Mouse (Mus musculus) c-Kit-positive CD71-positive TER-119-positive erythroid progenitor cells, embryonic 14.5 days (primary cell): ENCODE results near the gene Olfr1206.

Experiments
- DNase-seq: peaks from one replicate; pipeline ENCODE4 v3.0.0-alpha.2; 2013; ENCODE audit warnings: low spot score

Gene Olfr1206

DNA sequence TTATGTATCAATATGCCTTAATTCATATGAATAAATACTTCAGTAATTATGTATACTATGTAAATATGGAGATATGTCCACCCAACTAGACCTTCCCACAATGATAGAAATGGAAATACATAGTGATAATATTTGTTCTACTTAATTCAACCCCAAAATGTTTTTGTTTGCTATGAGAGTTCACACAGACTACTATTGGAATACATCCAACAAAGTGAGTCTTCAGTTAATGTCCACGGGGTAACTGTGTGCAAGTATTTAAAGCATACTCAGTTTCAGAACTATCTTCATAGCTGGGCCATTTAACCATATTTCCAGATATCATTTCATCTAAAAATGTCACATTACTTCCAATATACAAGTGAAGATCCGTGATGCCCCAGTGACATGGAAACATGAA, at the start of gene Olfr1206:
Gene Olfr1206, plus strand, starts transcription at position 301 of the 400 bp plus-strand sequence.
- DNase-seq: no peak

DNA sequence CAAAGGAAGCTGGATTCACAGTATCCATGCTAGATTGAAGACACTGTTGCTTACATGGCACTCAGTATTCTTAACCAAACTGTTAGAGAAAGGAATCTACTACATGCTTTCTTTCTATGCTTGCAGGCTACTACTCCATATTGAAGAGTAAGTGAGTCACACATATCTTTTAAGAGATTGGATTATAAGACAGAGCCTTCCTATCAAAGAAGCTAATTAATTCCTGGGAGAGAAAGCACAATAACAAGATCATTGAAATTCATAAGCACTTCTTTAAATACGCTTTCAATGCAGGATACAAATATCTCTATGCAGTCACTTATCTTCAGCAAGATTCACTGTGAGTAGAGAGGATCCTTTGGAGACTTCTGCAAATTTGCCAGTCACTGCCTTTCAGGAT, 48.8 kb upstream of the Olfr1206 start, which contains the start of gene Olfr1202:
Gene Olfr1202, plus strand, starts transcription at position 301 of the 400 bp plus-strand sequence.
- DNase-seq: no peak

DNA sequence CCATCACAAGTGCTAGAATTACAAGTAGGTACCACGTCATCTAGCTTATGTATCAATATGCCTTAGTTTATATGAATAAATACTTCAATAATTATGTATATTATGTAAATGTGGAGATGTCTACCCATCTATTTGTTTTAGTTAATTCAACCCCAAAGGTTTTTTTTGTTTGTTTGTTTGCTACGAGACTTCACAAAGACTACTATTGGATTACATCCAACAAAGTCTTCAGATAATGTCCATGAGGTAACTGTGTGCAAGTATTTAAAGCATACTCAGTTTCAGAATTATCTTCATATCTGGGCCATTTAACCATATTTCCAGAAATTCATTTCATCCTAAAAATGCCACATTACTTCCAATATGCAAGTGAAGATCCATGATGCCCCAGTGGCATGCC, 33.6 kb upstream of the Olfr1206 start, which contains the start of gene Olfr1205:
Gene Olfr1205, plus strand, starts transcription at position 301 of the 400 bp plus-strand sequence.
- no peak for DNase-seq

DNA sequence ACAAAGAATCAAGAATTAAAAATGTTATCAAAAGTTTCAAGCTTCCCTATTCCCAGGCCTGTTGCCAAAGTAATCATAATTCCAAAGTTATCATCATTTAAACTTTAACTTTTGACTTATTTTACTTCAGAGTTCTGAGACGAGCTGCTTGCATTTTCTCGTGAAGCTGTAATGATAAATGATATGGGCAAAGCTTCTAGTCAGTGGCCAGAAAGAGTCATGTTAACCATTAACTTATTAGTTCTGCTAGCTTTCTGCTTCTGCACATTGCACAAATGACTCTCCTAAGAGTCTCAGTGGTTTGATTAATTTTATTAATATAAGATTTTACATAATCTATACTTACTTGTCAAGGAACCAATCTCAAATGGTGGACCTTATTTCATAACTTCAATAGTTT, 24.6 kb upstream of the Olfr1206 start:
- no peak for DNase-seq

DNA sequence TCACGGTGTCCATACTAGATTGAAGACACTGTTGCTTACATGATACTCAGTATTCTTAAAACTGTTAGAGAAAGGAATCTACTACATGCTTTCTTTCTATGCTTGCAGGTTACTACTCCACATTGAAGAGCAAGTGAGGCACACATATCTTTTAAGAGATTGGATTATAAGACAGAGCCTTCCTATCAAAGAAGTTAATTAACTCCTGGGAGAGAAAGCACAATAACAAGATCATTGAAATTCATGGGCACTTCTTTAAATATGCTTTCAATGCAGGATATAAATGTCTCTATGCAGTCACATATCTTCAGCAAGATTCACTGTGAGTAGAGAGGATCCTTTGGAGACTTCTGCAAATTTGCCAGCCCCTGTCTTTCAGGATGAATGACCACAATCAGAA, 14.0 kb upstream of the Olfr1206 start, which contains the start of gene Olfr1204:
Gene Olfr1204, plus strand, starts transcription at position 301 of the 400 bp plus-strand sequence.
- no peak for DNase-seq

DNA sequence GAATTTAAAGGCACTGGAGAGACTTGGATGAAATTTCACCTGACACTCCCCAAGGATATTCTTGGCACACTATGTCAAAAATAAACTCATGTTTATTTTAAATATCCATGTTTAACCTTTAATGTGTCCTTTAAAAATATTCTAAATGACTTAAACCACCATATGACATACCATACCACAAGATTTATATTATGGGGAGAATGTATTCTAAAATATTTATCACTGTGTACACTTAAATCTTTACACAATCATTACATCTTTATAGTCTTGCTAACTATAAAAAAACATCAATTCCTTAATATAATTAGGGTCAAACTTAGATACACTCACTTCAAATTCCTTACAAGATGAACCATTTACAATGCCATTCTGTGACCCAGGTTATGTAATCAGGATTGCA, 39.2 kb downstream of the Olfr1206 start, which contains the start of gene Olfr1208:
Gene Olfr1208, minus strand, starts transcription at position 101 of the 400 bp plus-strand sequence.
- no peak for DNase-seq

DNA sequence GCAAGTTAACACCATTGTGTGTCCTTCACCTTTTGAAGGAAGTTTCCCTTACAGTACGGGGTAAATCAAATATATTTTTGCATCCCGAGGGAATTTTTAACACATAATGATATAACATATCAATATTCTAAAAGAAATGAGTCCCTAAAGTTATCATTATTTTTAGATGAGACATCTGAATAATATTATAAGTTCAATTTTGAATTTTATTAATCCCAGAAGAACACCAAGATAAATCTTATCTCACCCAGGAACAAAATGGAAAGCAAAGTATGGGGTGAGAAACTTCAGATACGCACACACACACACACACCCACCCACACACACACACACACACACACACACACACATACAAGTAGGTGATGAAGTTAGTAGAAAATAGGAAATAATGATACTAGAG, 52.0 kb downstream of the Olfr1206 start, which contains the start of gene Olfr1209:
Gene Olfr1209, minus strand, starts transcription at position 101 of the 400 bp plus-strand sequence.
- DNase-seq: no peak
